Mouse (Mus musculus) CH12.LX (cell line): ENCODE measurements around the gene Cxcl9.

Source experiments
- CTCF ChIP-seq, 2 experiments: IDR thresholded peaks in 1 of 2; conservative IDR thresholded peaks in 1 of 2; 2 replicates each; pipeline ENCODE4 v1.5.1; 2011 to 2012; ENCODE audit warnings: low read depth in 2 of 2, low read length in 2 of 2, improper control_type of control experiment in 1 of 2, inconsistent platforms in 1 of 2, mild to moderate bottlenecking in 1 of 2, moderate library complexity in 1 of 2
- E2F4 ChIP-seq: IDR thresholded peaks from 2 replicates; pipeline ENCODE4 v1.6.1; 2011; ENCODE audit warnings: low read depth, low read length, improper control_type of control experiment; ENCODE audit not compliant: insufficient replicate concordance
- MAZ ChIP-seq: IDR thresholded peaks from 2 replicates; pipeline ENCODE4 v1.6.1; 2012; ENCODE audit warnings: low read depth, mild to moderate bottlenecking, inconsistent platforms, low read length, improper control_type of control experiment, moderate library complexity
- POLR2AphosphoS2 ChIP-seq: IDR thresholded peaks from 2 replicates; pipeline ENCODE4 v1.6.1; 2011; ENCODE audit warnings: low read depth, low read length, improper control_type of control experiment
- RCOR1 ChIP-seq: conservative IDR thresholded peaks from 2 replicates; pipeline ENCODE4 v1.6.1; 2012; ENCODE audit warnings: low read depth, mild to moderate bottlenecking, inconsistent platforms, low read length, improper control_type of control experiment
- ZKSCAN1 ChIP-seq: IDR thresholded peaks from 2 replicates; pipeline ENCODE4 v1.6.1; 2012; ENCODE audit warnings: low read depth, inconsistent platforms, low read length, improper control_type of control experiment, borderline replicate concordance

GRCm38 (mm10) chr5:92348794-92349413 is 21.0 kb upstream of the Cxcl9 start, which contains the start of gene Cxcl10:
- TF ChIP-seq CTCF (conservative IDR thresholded peaks at IDR 0.05 in 1 of 2, IDR thresholded peaks at IDR 0.05 in 1 of 2; ENCODE audit: low read depth in 2 of 2, low read length in 2 of 2), result no peak
- no peak for TF ChIP-seq POLR2AphosphoS2
- peak; percentile 75 for TF ChIP-seq MAZ
- TF ChIP-seq ZKSCAN1, result no peak
- TF ChIP-seq E2F4, result peak; percentile 88; the same call in 1 of the 2 replicates
- peak; percentile 89 for TF ChIP-seq RCOR1
